Mouse (Mus musculus) CH12.LX (cell line): Measurements from ENCODE around the gene Adamtsl5. TPM values are rescaled to one million over a fixed set of nuclear protein-coding genes. Genes with fewer than 3 reads are reported as not detected.
A peak's percentile ranks its signal among the peaks of the same experiment; 100 is the strongest.

ENCODE experiments used
- DNase-seq: peaks from one replicate; pipeline ENCODE4 v3.0.0-alpha.2; 2013; ENCODE audit errors: extremely low read depth
- H3K27ac ChIP-seq: 2 replicates; pipeline ENCODE4 v1.5.1; 2012; ENCODE audit warnings: low read depth, mild to moderate bottlenecking, control low read depth, moderate library complexity; ENCODE audit not compliant: insufficient read depth
- H3K27me3 ChIP-seq: replicated peaks from 2 replicates; pipeline ENCODE3; 2012; ENCODE audit warnings: inconsistent platforms
- H3K36me3 ChIP-seq, 2 experiments: replicated peaks in 1 of 2; 2 replicates each; pipeline versions ENCODE3 to v1.6.1; 2012; ENCODE audit warnings: inconsistent platforms in 1 of 2, low read length in 1 of 2, mild to moderate bottlenecking in 1 of 2, mixed read lengths in 1 of 2, moderate library complexity in 1 of 2; ENCODE audit not compliant: control insufficient read depth in 1 of 2, insufficient read depth in 1 of 2
- H3K4me1 ChIP-seq, 2 experiments: 2 replicates each; pipeline ENCODE4 v1.6.1; 2012; ENCODE audit warnings: inconsistent platforms in 1 of 2, moderate library complexity in 1 of 2; ENCODE audit not compliant: insufficient read depth in 2 of 2, control insufficient read depth in 1 of 2
- H3K4me2 ChIP-seq: 2 replicates; pipeline ENCODE4 v1.6.1; 2012; ENCODE audit warnings: low read depth, mild to moderate bottlenecking, control low read depth; ENCODE audit not compliant: poor library complexity, insufficient read depth, severe bottlenecking
- H3K4me3 ChIP-seq, 3 experiments: fragments of 150-350 bp in 1 of 3; sonication (generic) in 1 of 3; replicated peaks in 1 of 3; 2 replicates each; pipeline versions ENCODE3 to v1.5.1; 2011 to 2012; ENCODE audit warnings: low read depth in 2 of 3, low read length in 2 of 3, mild to moderate bottlenecking in 2 of 3, moderate library complexity in 2 of 3, control low read depth in 1 of 3, improper control_type of control experiment in 1 of 3, inconsistent platforms in 1 of 3, mixed read lengths in 1 of 3; ENCODE audit not compliant: poor library complexity in 1 of 3
- H3K79me2 ChIP-seq: replicated peaks from 2 replicates; pipeline ENCODE4 v1.6.1; 2012; ENCODE audit warnings: mild to moderate bottlenecking, moderate library complexity; ENCODE audit not compliant: control insufficient read depth, poor library complexity, insufficient read depth, severe bottlenecking; ENCODE audit errors: extremely low read depth
- H3K9ac ChIP-seq: 2 replicates; pipeline ENCODE4 v1.6.1; 2012; ENCODE audit warnings: low read depth, mild to moderate bottlenecking, control low read depth, moderate library complexity; ENCODE audit not compliant: insufficient read depth
- H3K9me3 ChIP-seq: replicated peaks from 2 replicates; pipeline ENCODE3; 2012; ENCODE audit warnings: low read length, inconsistent platforms, mixed read lengths
- CHD1 ChIP-seq: IDR thresholded peaks from 2 replicates; pipeline ENCODE4 v1.6.1; 2012; ENCODE audit warnings: low read depth, low read length, improper control_type of control experiment, inconsistent platforms
- CTCF ChIP-seq, 2 experiments: IDR thresholded peaks in 1 of 2; conservative IDR thresholded peaks in 1 of 2; 2 replicates each; pipeline ENCODE4 v1.5.1; 2011 to 2012; ENCODE audit warnings: low read depth in 2 of 2, low read length in 2 of 2, improper control_type of control experiment in 1 of 2, inconsistent platforms in 1 of 2, mild to moderate bottlenecking in 1 of 2, moderate library complexity in 1 of 2
- E2F4 ChIP-seq: IDR thresholded peaks from 2 replicates; pipeline ENCODE4 v1.6.1; 2011; ENCODE audit warnings: low read depth, low read length, improper control_type of control experiment; ENCODE audit not compliant: insufficient replicate concordance
- ELF1 ChIP-seq: IDR thresholded peaks from 2 replicates; pipeline ENCODE4 v1.6.1; 2014; ENCODE audit warnings: low read depth, mild to moderate bottlenecking, inconsistent platforms, low read length, improper control_type of control experiment
- JUN ChIP-seq: IDR thresholded peaks from 2 replicates; pipeline ENCODE4 v1.6.1; 2011; ENCODE audit warnings: low read depth, mild to moderate bottlenecking, low read length, improper control_type of control experiment, moderate library complexity; ENCODE audit not compliant: insufficient read depth
- JUND ChIP-seq: conservative IDR thresholded peaks from 2 replicates; pipeline ENCODE4 v1.6.1; 2011; ENCODE audit warnings: low read depth, low read length, improper control_type of control experiment
- MAFK ChIP-seq: IDR thresholded peaks from 2 replicates; pipeline ENCODE4 v1.6.1; 2011; ENCODE audit warnings: low read length, improper control_type of control experiment; ENCODE audit not compliant: insufficient replicate concordance
- MAX ChIP-seq: IDR thresholded peaks from 2 replicates; pipeline ENCODE4 v1.6.1; 2011; ENCODE audit warnings: low read length, improper control_type of control experiment
- MXI1 ChIP-seq: IDR thresholded peaks from 2 replicates; pipeline ENCODE4 v1.6.1; 2011; ENCODE audit warnings: mild to moderate bottlenecking, low read depth, low read length, improper control_type of control experiment
- NELFE ChIP-seq: IDR thresholded peaks from 2 replicates; pipeline ENCODE4 v1.6.1; 2011; ENCODE audit warnings: low read depth, low read length, improper control_type of control experiment
- PAX5 ChIP-seq: IDR thresholded peaks from 2 replicates; pipeline ENCODE4 v1.6.1; 2012; ENCODE audit warnings: low read length, inconsistent platforms, mixed read lengths
- POLR2A ChIP-seq: IDR thresholded peaks from 2 replicates; pipeline ENCODE4 v1.6.1; 2011; ENCODE audit warnings: low read depth, mild to moderate bottlenecking, improper control_type of control experiment, low read length
- RAD21 ChIP-seq: IDR thresholded peaks from 2 replicates; pipeline ENCODE4 v1.6.1; 2011; ENCODE audit warnings: low read depth, mild to moderate bottlenecking, low read length, improper control_type of control experiment, moderate library complexity
- SMC3 ChIP-seq: IDR thresholded peaks from 2 replicates; pipeline ENCODE4 v1.6.1; 2011; ENCODE audit warnings: low read depth, low read length, improper control_type of control experiment
- TBP ChIP-seq: conservative IDR thresholded peaks from 2 replicates; pipeline ENCODE4 v1.6.1; 2011; ENCODE audit warnings: low read depth, low read length, improper control_type of control experiment
- TCF12 ChIP-seq: IDR thresholded peaks from 2 replicates; pipeline ENCODE4 v1.6.1; 2014; ENCODE audit warnings: low read depth, mild to moderate bottlenecking, inconsistent platforms, low read length, improper control_type of control experiment
- UBTF ChIP-seq: IDR thresholded peaks from 2 replicates; pipeline ENCODE4 v1.6.1; 2012; ENCODE audit warnings: low read depth, mild to moderate bottlenecking, inconsistent platforms, low read length, improper control_type of control experiment, moderate library complexity
- USF1 ChIP-seq: IDR thresholded peaks from 2 replicates; pipeline ENCODE4 v1.6.1; 2014; ENCODE audit warnings: low read depth, mild to moderate bottlenecking, inconsistent platforms, low read length, improper control_type of control experiment
- USF2 ChIP-seq: conservative IDR thresholded peaks from 2 replicates; pipeline ENCODE4 v1.6.1; 2011; ENCODE audit warnings: low read depth, low read length, improper control_type of control experiment
- ZC3H11A ChIP-seq: IDR thresholded peaks from 2 replicates; pipeline ENCODE4 v1.6.1; 2012; ENCODE audit warnings: low read depth, mild to moderate bottlenecking, inconsistent platforms, low read length, improper control_type of control experiment
- ZNF384 ChIP-seq: IDR thresholded peaks from 2 replicates; pipeline ENCODE4 v1.6.1; 2012; ENCODE audit warnings: low read depth, low read length, improper control_type of control experiment, inconsistent platforms
- dilution Hi-C: fragments of 300-500 bp; cut with MboI; formaldehyde crosslinking; loops from 2 replicates; pipeline ENCODE4 v1.14.3; 2020; ENCODE audit warnings: low sequenced_read_pairs; ENCODE audit not compliant: extremely low pct_unique_long_range_greater_than_20kb, extremely low pct_ligation_motif_present
- in situ Hi-C: fragments of 300-500 bp; cut with MboI; formaldehyde crosslinking; loops from 3 replicates; pipeline ENCODE4 v1.14.3; 2019; ENCODE audit warnings: low sequenced_read_pairs, low pct_ligation_motif_present, low pct_unique_long_range_greater_than_20kb, mixed read lengths
- polyA plus RNA-seq: library from polyadenylated mRNA; unstranded; fragments of >175 nt; gene quantifications from 2 replicates; pipeline ENCODE4 v1.2.1, GENCODE M21; 2012; ENCODE audit warnings: low read depth; ENCODE audit not compliant: insufficient read length
- total RNA-seq, 2 experiments: library from RNA; depleted of rRNA; stranded (reverse); fragments of 300-350 nt in 1 of 2; fragments of >200 nt in 1 of 2; gene quantifications; 2 replicates each; pipeline ENCODE4 v1.2.3; 2012 to 2014

The Adamtsl5 gene
- total and polyA plus RNA-seq, 3 experiments: 0.16 to 0.55 (median 0.27) TPM

GRCm38 (mm10) chr10:80376160-80376559, 27.9 kb upstream of the Adamtsl5 start:
- Histone ChIP-seq H3K4me3 (no peak overlapping the region), H3K9me3 (peaks cover 9% of the 10 kb centered on the region), H3K27ac (no peak overlapping the region), H3K36me3 (peaks cover 4 to 13% of the 10 kb centered on the region in 2 experiments), H3K4me2 (no peak overlapping the region), H3K79me2 (no peaks in the 10 kb centered on the region), H3K4me1 (peaks cover 6 to 12% of the 10 kb centered on the region in 2 experiments), H3K27me3 (peaks cover 3% of the 10 kb centered on the region), H3K9ac (no peak overlapping the region)
- TF ChIP-seq UBTF (no peak), MXI1 (peak; percentile 24; the same call in 1 of the 2 replicates), CTCF (conservative IDR thresholded peaks at IDR 0.05 in 1 of 2, IDR thresholded peaks at IDR 0.05 in 1 of 2; ENCODE audit: low read depth in 2 of 2, low read length in 2 of 2) (peak; percentile 65 to 99), USF2 (no peak), SMC3 (peak; percentile 88), JUN (no peak), ZNF384 (peak; percentile 99), CHD1 (no peak), USF1 (no peak), POLR2A (no peak), RAD21 (peak; percentile 90), E2F4 (no peak), ZC3H11A (peak; percentile 66), MAX (no peak), JUND (no peak), MAFK (no peak)
- in situ Hi-C loops: no loop called here
- peak; percentile 94 for DNase-seq
- dilution Hi-C loops: no loop called here

GRCm38 (mm10) chr10:80374063-80374462, 25.9 kb upstream of the Adamtsl5 start:
- in situ Hi-C loops: loop anchor here (5.0 kb wide), 1 partner anchor 133 kb away; no protein-coding TSS in a partner anchor
- Histone ChIP-seq H3K4me3 (no peak overlapping the region), H3K27me3 (peaks cover 7% of the 10 kb centered on the region), H3K79me2 (no peaks in the 10 kb centered on the region), H3K9me3 (peaks cover 9% of the 10 kb centered on the region), H3K27ac (no peak overlapping the region), H3K4me2 (no peak overlapping the region), H3K9ac (no peak overlapping the region), H3K36me3 (no peaks in the 10 kb centered on the region), H3K4me1 (peaks cover 6 to 15% of the 10 kb centered on the region in 2 experiments)
- DNase-seq: peak; percentile 70
- dilution Hi-C loops: no loop called here
- TF ChIP-seq PAX5 (no peak), RAD21 (peak; percentile 77), NELFE (no peak), SMC3 (peak; percentile 47), POLR2A (no peak), TCF12 (no peak), ZNF384 (no peak), ELF1 (no peak), TBP (no peak), CTCF (conservative IDR thresholded peaks at IDR 0.05 in 1 of 2, IDR thresholded peaks at IDR 0.05 in 1 of 2; ENCODE audit: low read depth in 2 of 2, low read length in 2 of 2) (peak; percentile 24 to 78; a peak in 3 of 4 replicates), ZC3H11A (no peak)
